Mouse (Mus musculus) lung, postnatal 0 days (tissue): Measurements from ENCODE around the gene Snx10. TPM values are rescaled to one million over a fixed set of nuclear protein-coding genes. Genes with fewer than 3 reads are reported as not detected.

Experiments
- ATAC-seq: fragments of 200-750 bp; cut with Nextera tagmentation; 2 replicates; pipeline ENCODE4 v1.8.0; 2017; ENCODE audit warnings: moderate library complexity
- DNase-seq: peaks from one replicate; pipeline ENCODE4 v3.0.0-alpha.2; 2016; ENCODE audit warnings: low spot score
- H3K27ac ChIP-seq: fragments of 300-500 bp; sonication (generic); 2 replicates; pipeline ENCODE4 v1.5.1; 2014; ENCODE audit warnings: antibody characterized with exemption, mild to moderate bottlenecking, low read length, mixed read lengths
- H3K27me3 ChIP-seq: fragments of 300-500 bp; sonication (generic); replicated peaks from 2 replicates; pipeline ENCODE4 v1.6.1; 2014; ENCODE audit warnings: low read length, mixed read lengths; ENCODE audit not compliant: insufficient read depth
- H3K36me3 ChIP-seq: fragments of 300-500 bp; sonication (generic); 2 replicates; pipeline ENCODE4 v1.6.1; 2014; ENCODE audit warnings: low read length, mixed read lengths; ENCODE audit not compliant: insufficient read depth
- H3K4me1 ChIP-seq: fragments of 300-500 bp; sonication (generic); 2 replicates; pipeline ENCODE4 v1.6.1; 2014; ENCODE audit warnings: antibody characterized with exemption, low read depth, low read length, mixed read lengths; ENCODE audit not compliant: insufficient read depth
- H3K4me2 ChIP-seq: fragments of 300-500 bp; sonication (generic); replicated peaks from 2 replicates; pipeline ENCODE4 v1.6.1; 2014; ENCODE audit warnings: low read depth, mild to moderate bottlenecking, low read length, moderate library complexity, mixed read lengths
- H3K4me3 ChIP-seq: fragments of 300-500 bp; sonication (generic); 2 replicates; pipeline ENCODE4 v1.5.1; 2014; ENCODE audit warnings: low read depth, low read length
- H3K9ac ChIP-seq: fragments of 300-500 bp; sonication (generic); replicated peaks from 2 replicates; pipeline ENCODE4 v1.6.1; 2014; ENCODE audit warnings: low read depth, mild to moderate bottlenecking
- H3K9me3 ChIP-seq: fragments of 300-500 bp; sonication (generic); 2 replicates; pipeline ENCODE4 v1.6.1; 2016; ENCODE audit warnings: low read length, mixed read lengths
- CTCF ChIP-seq: IDR thresholded peaks from 2 replicates; pipeline ENCODE4 v1.5.1; 2016; ENCODE audit warnings: antibody characterized with exemption, mild to moderate bottlenecking
- EP300 ChIP-seq: IDR thresholded peaks from 2 replicates; pipeline ENCODE4 v1.6.1; 2016; ENCODE audit warnings: antibody characterized with exemption, mild to moderate bottlenecking, control low read depth
- WGBS: fragments of 180-500 bp; shearing (Covaris S2); extraction: QIAGEN DNeasy Blood & Tissue Kit; methylation state at CpG from one replicate; pipeline ENCODE4 v1.1.7; 2014; 5-methylcytosine and 5-hydroxymethylcytosine counted together
- microRNA-seq: library from miRNA; unstranded; fragments of <30 nt; microRNA quantifications from one replicate; pipeline ENCODE4, GENCODE M21; 2016
- polyA plus RNA-seq: library from polyadenylated mRNA; unstranded; fragments of >200 nt; fragmentation: Nextera tagmentation; extraction: Ambion mirVana; gene quantifications from 2 replicates; pipeline ENCODE4 v1.2.1, GENCODE M21; 2015

The Snx10 gene
- polyA plus RNA-seq, 1 experiment from 2014 or later, result 11.8 TPM

DNA sequence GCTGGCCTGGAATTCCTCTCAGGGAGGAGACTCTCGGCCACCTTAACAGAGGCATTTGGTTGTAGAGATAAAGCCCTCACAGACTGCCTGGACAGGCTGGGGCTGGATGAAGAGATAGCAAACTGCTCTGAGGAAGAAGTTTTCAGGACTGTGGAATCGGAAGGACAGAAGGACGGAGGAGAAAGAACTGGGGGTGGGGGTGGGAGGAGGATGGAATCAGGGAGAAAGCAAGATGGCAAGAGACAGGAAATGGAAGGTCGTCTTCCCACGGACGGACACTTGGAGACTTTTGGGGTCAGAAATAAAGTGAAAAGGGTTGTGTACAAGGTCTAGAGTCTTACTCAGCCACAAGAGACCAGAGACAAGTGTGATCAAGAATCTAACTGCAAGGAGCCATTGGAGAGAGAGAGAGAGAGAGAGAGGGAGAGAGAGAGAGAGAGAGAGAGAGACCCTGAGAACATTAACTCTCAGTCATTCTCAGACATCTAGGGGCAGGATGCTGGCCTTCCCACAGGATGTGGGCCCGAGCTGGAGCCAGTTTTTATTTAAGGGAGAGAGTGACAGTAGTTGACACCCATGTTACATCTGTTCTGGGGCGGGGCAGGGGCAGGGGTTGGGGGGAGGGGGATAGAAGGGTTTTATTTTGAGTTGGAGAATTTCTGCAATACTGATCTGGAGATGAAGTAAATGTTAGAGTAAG is 110.1 kb downstream of the Snx10 start:
- H3K4me3 ChIP-seq, result no peak overlapping the region
- no peaks in the 10 kb centered on the region for H3K27me3 ChIP-seq
- DNase-seq (peak; percentile 58), ATAC-seq (peak; percentile 76)
- H3K36me3 ChIP-seq, result no peaks in the 10 kb centered on the region
- WGBS, result 30% methylated on average over 8 of the region's 8 CpGs
- no peak overlapping the region for H3K4me2 ChIP-seq
- no peaks in the 10 kb centered on the region for H3K9me3 ChIP-seq
- H3K27ac ChIP-seq, result peak overlapping the region; percentile 51; the same call in 1 of the 2 replicates
- no peak for TF ChIP-seq CTCF
- peak; percentile 3; the same call in 1 of the 2 replicates for TF ChIP-seq EP300
- no peaks in the 10 kb centered on the region for H3K4me1 ChIP-seq
- H3K9ac ChIP-seq, result no peak overlapping the region

DNA sequence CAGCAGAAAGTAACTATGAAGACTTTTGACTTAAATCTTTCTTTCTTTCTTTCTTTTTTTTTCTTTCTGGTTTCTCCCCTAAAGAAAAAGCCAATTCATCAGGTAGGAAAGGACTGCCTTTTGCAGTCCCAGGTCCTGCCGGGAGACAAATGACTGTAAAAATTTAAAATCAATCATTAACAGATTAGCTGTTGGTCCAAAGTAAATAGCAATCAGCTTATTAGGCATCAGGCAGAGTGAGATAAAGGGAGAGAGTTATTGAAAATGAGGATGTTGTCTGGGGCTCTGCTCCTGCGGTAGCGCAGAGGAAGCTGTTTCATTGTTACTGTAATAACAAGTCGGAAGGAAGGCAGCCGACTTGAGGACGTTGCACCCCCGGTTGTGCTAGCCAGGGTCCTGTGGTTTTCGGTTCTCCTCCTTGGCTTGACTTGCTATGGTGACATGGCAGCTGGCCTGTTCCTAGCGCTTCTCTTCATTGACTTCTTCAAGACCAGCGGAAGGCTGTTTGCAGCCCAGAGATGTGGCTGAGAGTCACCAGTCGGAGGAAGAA is 112.4 kb downstream of the Snx10 start:
- H3K36me3 ChIP-seq, result no peaks in the 10 kb centered on the region
- H3K4me3 ChIP-seq, result no peak overlapping the region
- H3K9ac ChIP-seq, result no peak overlapping the region
- H3K4me2 ChIP-seq, result no peak overlapping the region
- H3K27ac ChIP-seq, result no peak overlapping the region
- peak; percentile 45 for DNase-seq
- H3K4me1 ChIP-seq, result no peaks in the 10 kb centered on the region
- no peaks in the 10 kb centered on the region for H3K9me3 ChIP-seq
- H3K27me3 ChIP-seq, result no peaks in the 10 kb centered on the region
- TF ChIP-seq CTCF (no peak), EP300 (no peak)
- peak; percentile 54 for ATAC-seq
- 43% methylated on average over 11 of the region's 11 CpGs for WGBS

Small RNA genes lying within 50 kb of the gene (microRNA-seq; reads per million reads assigned to microRNA genes)
- gene Gm22914, result not detected

Other genes with a start within 250 kb of the Snx10 start
- 2.9 and 3.0 TPM in 2 replicates for gene Nfe2l3, start 91.2 kb upstream of the Snx10 start, polyA plus RNA-seq
- 613 and 721 TPM in 2 replicates for gene Hnrnpa2b1, start 54.0 kb upstream of the Snx10 start, polyA plus RNA-seq
- 233 and 240 TPM in 2 replicates for gene Cbx3, start 53.5 kb upstream of the Snx10 start, polyA plus RNA-seq